Mouse (Mus musculus): Measurements from ENCODE around the gene Prkar1b. TPM values are rescaled to one million over a fixed set of nuclear protein-coding genes. Genes with fewer than 3 reads are reported as not detected.

Prkar1b gene
- polyA plus RNA-seq, 1 experiment = 1.7 TPM

DNA sequence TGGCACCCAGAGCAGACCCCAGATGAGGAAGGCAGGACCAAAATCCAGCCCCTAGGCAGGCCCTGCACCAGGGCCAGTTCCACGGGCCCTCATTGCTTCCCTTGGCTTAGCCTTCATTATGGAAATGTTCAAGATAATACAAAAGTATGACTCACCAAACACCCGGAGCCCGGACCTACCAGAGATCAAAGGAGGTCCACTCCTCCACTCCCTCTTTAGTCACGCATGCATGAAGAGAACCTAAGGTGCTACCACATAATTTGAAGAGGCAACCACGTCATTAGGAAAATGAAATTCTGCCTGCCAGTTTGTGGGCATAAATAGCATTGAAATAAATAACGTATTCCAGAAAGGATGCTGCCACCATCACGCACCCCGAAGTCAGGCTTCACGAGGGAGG is 37.4 kb downstream of the Prkar1b start:
- Histone ChIP-seq H3K4me3 (ENCODE audit: insufficient read depth, poor library complexity, severe bottlenecking) (no peak overlapping the region), H3ac (ENCODE audit: control insufficient read depth, insufficient read length, low read depth) (no peak overlapping the region), H3K36me3 (ENCODE audit: control insufficient read depth, insufficient read depth) (no peaks in the 10 kb centered on the region), H3K79me2 (ENCODE audit: control insufficient read depth, insufficient read depth) (no peaks in the 10 kb centered on the region), H3K27me3 (ENCODE audit: control insufficient read depth, insufficient read depth, insufficient read length) (no peaks in the 10 kb centered on the region), H3K79me3 (ENCODE audit: low read depth) (no peaks in the 10 kb centered on the region)
- TF ChIP-seq MYOD1 (IDR thresholded peaks at IDR 0.05; ENCODE audit: control insufficient read depth, insufficient read length, low read depth) (no peak), CEBPB (IDR thresholded peaks at IDR 0.05; ENCODE audit: low read depth) (no peak), MAX (IDR thresholded peaks at IDR 0.05) (no peak), FOSL1 (IDR thresholded peaks at IDR 0.05; ENCODE audit: insufficient read depth, low read length, poor library complexity, severe bottlenecking) (no peak), MYOG (IDR thresholded peaks at IDR 0.05; ENCODE audit: control insufficient read depth, extremely low read depth, insufficient read length) (no peak), USF1 (IDR thresholded peaks at IDR 0.05; ENCODE audit: low read depth) (no peak), CTCF (IDR thresholded peaks at IDR 0.05; ENCODE audit: control insufficient read depth, insufficient read depth, insufficient read length) (no peak)

DNA sequence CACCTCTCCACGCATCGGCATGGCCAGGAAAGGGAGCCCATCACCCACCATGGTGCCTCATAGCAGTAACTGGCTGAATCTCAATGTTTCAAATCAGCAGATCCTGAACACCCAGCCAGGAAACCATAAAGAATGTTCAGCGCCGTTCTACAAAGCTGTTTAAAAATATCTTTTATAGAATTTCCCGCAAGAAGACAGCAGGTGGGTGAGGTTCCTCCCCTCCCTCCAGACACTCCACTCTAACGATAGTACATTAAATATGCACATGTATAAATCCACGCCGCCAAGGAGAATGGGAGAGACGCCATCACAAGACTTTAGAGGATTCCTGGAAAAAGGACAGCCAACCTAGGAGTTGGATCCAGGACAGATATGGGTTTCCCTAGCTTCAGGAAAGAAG is 37.8 kb downstream of the Prkar1b start:
- Histone ChIP-seq H3K79me2 (ENCODE audit: control insufficient read depth, insufficient read depth) (no peaks in the 10 kb centered on the region), H3K79me3 (ENCODE audit: low read depth) (no peaks in the 10 kb centered on the region), H3K4me3 (ENCODE audit: insufficient read depth, poor library complexity, severe bottlenecking) (no peak overlapping the region), H3K36me3 (ENCODE audit: control insufficient read depth, insufficient read depth) (no peaks in the 10 kb centered on the region), H3K27me3 (ENCODE audit: control insufficient read depth, insufficient read depth, insufficient read length) (no peaks in the 10 kb centered on the region), H3ac (ENCODE audit: control insufficient read depth, insufficient read length, low read depth) (no peak overlapping the region)
- TF ChIP-seq USF1 (IDR thresholded peaks at IDR 0.05; ENCODE audit: low read depth) = no peak
- TF ChIP-seq CEBPB (IDR thresholded peaks at IDR 0.05; ENCODE audit: low read depth) = no peak
- TF ChIP-seq FOSL1 (IDR thresholded peaks at IDR 0.05; ENCODE audit: insufficient read depth, low read length, poor library complexity, severe bottlenecking) = no peak
- no peak for TF ChIP-seq MYOG (IDR thresholded peaks at IDR 0.05; ENCODE audit: control insufficient read depth, extremely low read depth, insufficient read length)
- no peak for TF ChIP-seq MYOD1 (IDR thresholded peaks at IDR 0.05; ENCODE audit: control insufficient read depth, insufficient read length, low read depth)
- no peak for TF ChIP-seq MAX (IDR thresholded peaks at IDR 0.05)
- no peak for TF ChIP-seq CTCF (IDR thresholded peaks at IDR 0.05; ENCODE audit: control insufficient read depth, insufficient read depth, insufficient read length)

DNA sequence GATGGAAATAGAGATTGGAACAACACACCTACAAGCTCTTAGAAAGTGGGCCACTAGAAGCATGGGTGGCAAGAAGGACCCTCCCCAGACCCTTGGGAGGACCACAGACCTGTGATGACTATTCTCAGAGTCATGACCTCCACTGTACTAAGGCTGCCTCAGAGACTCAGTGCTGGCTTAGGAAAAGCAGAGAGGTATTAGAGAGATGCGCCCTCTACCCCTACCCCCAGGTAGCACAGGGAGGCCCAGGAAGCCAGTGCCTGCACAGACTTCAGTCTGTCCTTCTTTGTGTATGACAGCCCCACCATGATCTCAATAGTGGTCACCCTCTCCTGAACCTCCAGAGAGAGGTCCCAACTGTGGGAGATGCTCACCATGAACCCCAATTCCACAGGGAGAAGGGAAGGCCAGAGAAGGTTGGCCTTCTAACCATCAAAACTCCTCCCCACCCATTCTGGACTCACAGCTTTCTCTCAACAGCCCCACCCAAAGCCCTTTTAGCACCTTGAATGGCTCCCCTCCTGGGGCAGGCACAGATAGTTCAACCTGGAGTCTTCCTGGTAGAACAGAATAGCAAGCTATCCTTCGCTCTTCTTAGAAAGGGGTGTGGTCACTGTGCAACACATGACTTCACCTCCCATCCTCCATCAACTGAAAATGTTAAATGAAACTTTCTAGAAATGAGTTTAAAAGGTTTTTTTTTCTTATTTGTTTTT is 39.5 kb downstream of the Prkar1b start:
- TF ChIP-seq MYOG (IDR thresholded peaks at IDR 0.05; ENCODE audit: control insufficient read depth, extremely low read depth, insufficient read length) = no peak
- TF ChIP-seq FOSL1 (IDR thresholded peaks at IDR 0.05; ENCODE audit: insufficient read depth, low read length, poor library complexity, severe bottlenecking) = no peak
- no peak for TF ChIP-seq MAX (IDR thresholded peaks at IDR 0.05)
- no peak for TF ChIP-seq USF1 (IDR thresholded peaks at IDR 0.05; ENCODE audit: low read depth)
- no peak for TF ChIP-seq CTCF (IDR thresholded peaks at IDR 0.05; ENCODE audit: control insufficient read depth, insufficient read depth, insufficient read length)
- no peak for TF ChIP-seq MYOD1 (IDR thresholded peaks at IDR 0.05; ENCODE audit: control insufficient read depth, insufficient read length, low read depth)
- no peak for TF ChIP-seq CEBPB (IDR thresholded peaks at IDR 0.05; ENCODE audit: low read depth)
- Histone ChIP-seq H3K27me3 (ENCODE audit: control insufficient read depth, insufficient read depth, insufficient read length) (no peaks in the 10 kb centered on the region), H3ac (ENCODE audit: control insufficient read depth, insufficient read length, low read depth) (no peak overlapping the region), H3K79me2 (ENCODE audit: control insufficient read depth, insufficient read depth) (no peaks in the 10 kb centered on the region), H3K4me3 (ENCODE audit: insufficient read depth, poor library complexity, severe bottlenecking) (no peak overlapping the region), H3K36me3 (ENCODE audit: control insufficient read depth, insufficient read depth) (no peaks in the 10 kb centered on the region), H3K79me3 (ENCODE audit: low read depth) (no peaks in the 10 kb centered on the region)

DNA sequence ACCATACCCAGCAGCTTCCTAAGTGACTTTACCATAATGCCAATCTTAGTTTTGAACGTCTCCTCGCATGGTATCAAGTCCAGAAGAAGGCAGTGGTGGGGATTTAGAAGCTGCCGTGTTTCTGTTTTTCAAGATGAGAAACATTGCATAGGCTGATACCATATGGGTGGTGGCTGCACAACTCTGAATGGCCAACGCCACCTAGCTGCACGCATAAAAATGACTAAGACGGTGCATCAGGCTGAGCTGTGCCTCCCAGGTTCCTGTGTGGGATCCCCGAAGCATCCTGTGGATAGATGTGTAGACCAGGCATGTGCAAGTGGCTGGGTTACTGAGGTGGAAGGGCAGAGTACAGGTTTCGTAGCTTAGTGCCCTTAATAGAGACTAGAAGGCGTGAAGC is 42.0 kb downstream of the Prkar1b start:
- Histone ChIP-seq H3K4me3 (ENCODE audit: insufficient read depth, poor library complexity, severe bottlenecking) (no peak overlapping the region), H3K27me3 (ENCODE audit: control insufficient read depth, insufficient read depth, insufficient read length) (no peaks in the 10 kb centered on the region), H3K79me2 (ENCODE audit: control insufficient read depth, insufficient read depth) (no peaks in the 10 kb centered on the region), H3K36me3 (ENCODE audit: control insufficient read depth, insufficient read depth) (no peaks in the 10 kb centered on the region), H3K79me3 (ENCODE audit: low read depth) (no peaks in the 10 kb centered on the region), H3ac (ENCODE audit: control insufficient read depth, insufficient read length, low read depth) (no peak overlapping the region)
- TF ChIP-seq MYOG (IDR thresholded peaks at IDR 0.05; ENCODE audit: control insufficient read depth, extremely low read depth, insufficient read length) (no peak), CTCF (IDR thresholded peaks at IDR 0.05; ENCODE audit: control insufficient read depth, insufficient read depth, insufficient read length) (peak; percentile 47)

DNA sequence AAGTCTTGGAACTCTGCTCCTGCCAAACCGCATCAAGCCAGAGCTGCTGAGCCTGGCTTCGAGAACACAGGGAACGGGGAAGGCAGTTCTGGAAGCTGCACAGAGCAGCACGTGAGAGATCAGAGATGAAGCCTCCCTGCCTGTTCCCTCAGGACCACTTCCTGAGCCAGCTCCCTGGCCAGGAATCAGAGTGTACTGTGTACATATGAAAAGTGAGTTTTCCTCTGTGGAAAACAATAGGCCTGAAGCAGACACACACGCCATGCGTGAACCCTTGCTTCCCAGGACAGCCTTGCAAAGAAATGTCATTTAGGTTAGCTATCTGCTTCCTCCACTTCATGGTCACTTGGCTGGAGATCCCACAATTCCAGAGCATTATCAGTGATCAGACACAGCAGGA is 48.0 kb downstream of the Prkar1b start:
- H3K4me3 ChIP-seq (ENCODE audit: insufficient read depth, poor library complexity, severe bottlenecking) = no peak overlapping the region
- no peak overlapping the region for H3ac ChIP-seq (ENCODE audit: control insufficient read depth, insufficient read length, low read depth)
- TF ChIP-seq FOSL1 (IDR thresholded peaks at IDR 0.05; ENCODE audit: insufficient read depth, low read length, poor library complexity, severe bottlenecking) = no peak
- no peak for TF ChIP-seq USF1 (IDR thresholded peaks at IDR 0.05; ENCODE audit: low read depth)
- no peak for TF ChIP-seq MAX (IDR thresholded peaks at IDR 0.05)
- TF ChIP-seq CTCF (IDR thresholded peaks at IDR 0.05; ENCODE audit: control insufficient read depth, insufficient read depth, insufficient read length) = no peak
- no peak for TF ChIP-seq MYOD1 (IDR thresholded peaks at IDR 0.05; ENCODE audit: control insufficient read depth, insufficient read length, low read depth)
- no peak for TF ChIP-seq CEBPB (IDR thresholded peaks at IDR 0.05; ENCODE audit: low read depth)
- TF ChIP-seq MYOG (IDR thresholded peaks at IDR 0.05; ENCODE audit: control insufficient read depth, extremely low read depth, insufficient read length) = no peak
- H3K36me3 ChIP-seq (ENCODE audit: control insufficient read depth, insufficient read depth) = no peaks in the 10 kb centered on the region
- H3K27me3 ChIP-seq (ENCODE audit: control insufficient read depth, insufficient read depth, insufficient read length) = no peaks in the 10 kb centered on the region
- no peaks in the 10 kb centered on the region for H3K79me3 ChIP-seq (ENCODE audit: low read depth)
- no peaks in the 10 kb centered on the region for H3K79me2 ChIP-seq (ENCODE audit: control insufficient read depth, insufficient read depth)

Measured in C2C12 (cell line).